Mouse (Mus musculus) G1E (cell line): ENCODE measurements around the gene Tsr2. TPM values are rescaled to one million over a fixed set of nuclear protein-coding genes. Genes with fewer than 3 reads are reported as not detected.

Experiments used
- ATAC-seq: 2 replicates; pipeline ENCODE4 v1.8.0; 2016; ENCODE audit warnings: mild to moderate bottlenecking; ENCODE audit not compliant: insufficient number of reproducible peaks, poor library complexity, low FRiP score, severe bottlenecking; ENCODE audit errors: extremely low read depth
- DNase-seq: peaks from one replicate; pipeline ENCODE4 v3.0.0; 2012; ENCODE audit warnings: low spot score
- H3K27me3 ChIP-seq: 2 replicates; pipeline ENCODE4 v1.6.1; 2012; ENCODE audit warnings: mild to moderate bottlenecking, low read length, inconsistent platforms; ENCODE audit not compliant: insufficient read depth
- H3K36me3 ChIP-seq: replicated peaks from 2 replicates; pipeline ENCODE3; 2012; ENCODE audit warnings: mild to moderate bottlenecking, inconsistent platforms
- H3K4me1 ChIP-seq: 2 replicates; pipeline ENCODE4 v1.6.1; 2012; ENCODE audit warnings: low read depth, low read length, inconsistent platforms, mixed read lengths; ENCODE audit not compliant: insufficient read depth
- H3K4me3 ChIP-seq: 2 replicates; pipeline ENCODE4 v1.5.1; 2012; ENCODE audit warnings: low read depth, mild to moderate bottlenecking, inconsistent platforms, low read length, moderate library complexity, mixed read lengths
- H3K9me3 ChIP-seq: replicated peaks from 2 replicates; pipeline ENCODE4 v1.6.1; 2012; ENCODE audit warnings: inconsistent platforms
- CTCF ChIP-seq: IDR thresholded peaks from 2 replicates; pipeline ENCODE4 v1.5.1; 2012; ENCODE audit warnings: low read depth, low read length, inconsistent platforms, mixed read lengths
- GATA1 ChIP-seq: IDR thresholded peaks from 2 replicates; pipeline ENCODE4 v1.6.1; 2012; ENCODE audit warnings: borderline replicate concordance, low read length, inconsistent platforms, mixed read lengths
- GATA2 ChIP-seq: IDR thresholded peaks from 2 replicates; pipeline ENCODE4 v1.6.1; 2012; ENCODE audit warnings: low read depth, low read length, inconsistent platforms, borderline replicate concordance
- POLR2AphosphoS5 ChIP-seq: IDR thresholded peaks from 2 replicates; pipeline ENCODE4 v1.6.1; 2012; ENCODE audit warnings: low read depth, low read length, inconsistent platforms; ENCODE audit not compliant: insufficient replicate concordance
- TAL1 ChIP-seq: conservative IDR thresholded peaks from 2 replicates; pipeline ENCODE4 v1.6.1; 2012; ENCODE audit warnings: low read depth, low read length, inconsistent platforms, mixed read lengths
- polyA plus RNA-seq: library from polyadenylated mRNA; stranded (reverse); fragments of >175 nt; gene quantifications from 2 replicates; pipeline ENCODE4 v1.2.3, GENCODE M21; 2012
- total RNA-seq, 2 experiments: library from RNA; stranded (forward) in 1 of 2; stranded (reverse) in 1 of 2; fragments of 200-1000 nt in 1 of 2; fragments of >200 nt in 1 of 2; fragmentation: Nextera tagmentation in 1 of 2; gene quantifications; 2 replicates each; pipeline ENCODE4 v1.2.3; 2014 to 2017

Tsr2 gene
- total and polyA plus RNA-seq, 3 experiments, result 11.0 to 39.5 (median 26.2) TPM

GRCm38 (mm10) chrX:151066071-151066666 lies 30.2 kb downstream of the Tsr2 start:
- DNase-seq, result no peak
- no peaks in the 10 kb centered on the region for H3K27me3 ChIP-seq
- no peak overlapping the region for H3K4me3 ChIP-seq
- H3K36me3 ChIP-seq, result no peaks in the 10 kb centered on the region
- H3K9me3 ChIP-seq, result no peaks in the 10 kb centered on the region
- H3K4me1 ChIP-seq, result peaks cover 3% of the 10 kb centered on the region; the same call in 1 of the 2 replicates
- TF ChIP-seq CTCF (no peak), TAL1 (no peak), GATA2 (no peak), POLR2AphosphoS5 (no peak), GATA1 (no peak)
- ATAC-seq, result no peak

DNA sequence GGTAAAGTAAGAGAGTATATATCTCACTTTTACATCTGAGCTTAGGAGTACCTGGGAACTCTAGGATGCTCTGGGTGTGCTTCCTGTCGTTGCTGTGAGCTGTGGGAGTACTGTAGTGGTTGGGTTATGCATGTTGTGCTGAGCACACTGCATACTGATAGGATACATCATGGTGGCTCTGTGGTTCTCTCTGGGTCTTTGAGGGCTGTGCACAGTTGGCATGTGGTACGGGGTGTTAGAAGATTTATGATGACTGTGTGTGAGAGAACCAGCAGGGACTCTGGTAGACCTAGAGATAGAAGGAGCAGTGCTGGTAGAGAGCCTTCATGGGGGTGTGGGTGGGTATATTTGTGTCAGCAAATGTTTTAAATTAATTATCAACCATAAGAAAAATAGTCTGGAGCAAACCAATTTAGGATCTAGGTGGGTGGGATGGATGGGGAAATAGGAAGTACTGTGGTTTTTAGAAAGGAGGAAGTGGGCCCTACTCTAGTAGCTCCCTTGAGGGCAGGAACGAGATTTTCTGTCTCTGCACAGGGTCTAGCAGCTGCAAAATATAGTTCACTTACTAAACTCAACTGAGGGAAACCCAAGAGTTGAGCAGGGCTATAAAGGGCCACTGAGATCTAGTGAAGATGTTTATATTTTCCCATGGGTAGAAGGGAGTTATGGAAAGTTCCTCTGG lies 34.6 kb downstream of the Tsr2 start:
- no peak for DNase-seq
- H3K4me1 ChIP-seq, result peaks cover 3% of the 10 kb centered on the region; the same call in 1 of the 2 replicates
- TF ChIP-seq CTCF, result no peak
- TF ChIP-seq GATA2, result no peak
- no peak for TF ChIP-seq POLR2AphosphoS5
- TF ChIP-seq TAL1, result no peak
- TF ChIP-seq GATA1, result no peak
- no peak for ATAC-seq
- H3K9me3 ChIP-seq, result no peaks in the 10 kb centered on the region
- no peaks in the 10 kb centered on the region for H3K36me3 ChIP-seq
- H3K27me3 ChIP-seq, result 0 out of 2 replicates have a peak, but pooled peaks cover 4% of the 10 kb centered on the region
- no peak overlapping the region for H3K4me3 ChIP-seq

GRCm38 (mm10) chrX:151059346-151059745 lies 37.0 kb downstream of the Tsr2 start:
- no peaks in the 10 kb centered on the region for H3K4me1 ChIP-seq
- no peak overlapping the region for H3K4me3 ChIP-seq
- ATAC-seq, result no peak
- H3K36me3 ChIP-seq, result no peaks in the 10 kb centered on the region
- 0 out of 2 replicates have a peak, but pooled peaks cover 4% of the 10 kb centered on the region for H3K27me3 ChIP-seq
- TF ChIP-seq GATA1, result no peak
- no peak for TF ChIP-seq GATA2
- TF ChIP-seq CTCF, result no peak
- TF ChIP-seq TAL1, result no peak
- H3K9me3 ChIP-seq, result no peaks in the 10 kb centered on the region
- no peak for DNase-seq

GRCm38 (mm10) chrX:151055559-151055958 lies 40.8 kb downstream of the Tsr2 start:
- Histone ChIP-seq H3K9me3 (no peaks in the 10 kb centered on the region), H3K4me3 (no peak overlapping the region), H3K36me3 (no peaks in the 10 kb centered on the region), H3K27me3 (0 out of 2 replicates have a peak, but pooled peaks cover 5% of the 10 kb centered on the region), H3K4me1 (no peaks in the 10 kb centered on the region)
- ATAC-seq (no peak), DNase-seq (no peak)
- no peak for TF ChIP-seq TAL1
- TF ChIP-seq POLR2AphosphoS5, result no peak
- no peak for TF ChIP-seq CTCF
- TF ChIP-seq GATA1, result no peak
- TF ChIP-seq GATA2, result no peak

DNA sequence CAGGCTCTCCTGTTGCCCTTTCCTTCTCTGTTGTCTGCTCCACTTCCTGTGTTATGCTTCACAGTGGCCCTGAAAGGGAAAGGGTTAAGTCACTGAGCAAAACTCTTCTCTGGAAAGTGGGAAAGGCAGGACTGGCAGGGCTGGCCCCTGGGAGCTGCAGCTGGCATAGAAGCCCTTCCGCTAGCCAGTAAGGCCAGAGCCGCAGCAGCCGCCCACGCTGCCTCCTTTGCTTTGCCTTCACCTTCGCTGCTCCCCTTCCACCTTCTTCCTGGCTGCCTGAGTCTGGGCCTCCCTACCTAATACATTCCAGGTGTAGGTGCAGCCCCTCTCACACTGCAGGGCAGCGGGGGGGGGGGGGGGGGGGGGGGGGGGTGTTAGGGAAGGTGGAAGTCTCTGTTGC lies 41.9 kb downstream of the Tsr2 start:
- no peak for ATAC-seq
- Histone ChIP-seq H3K4me1 (no peaks in the 10 kb centered on the region), H3K36me3 (no peaks in the 10 kb centered on the region), H3K27me3 (peaks cover 8% of the 10 kb centered on the region; the same call in 1 of the 2 replicates), H3K4me3 (no peak overlapping the region), H3K9me3 (no peaks in the 10 kb centered on the region)
- DNase-seq, result no peak
- no peak for TF ChIP-seq GATA1
- no peak for TF ChIP-seq GATA2
- TF ChIP-seq TAL1, result no peak
- no peak for TF ChIP-seq POLR2AphosphoS5
- TF ChIP-seq CTCF, result no peak

- ATAC-seq (no peak), DNase-seq (no peak)
- Histone ChIP-seq H3K9me3 (no peaks in the 10 kb centered on the region), H3K4me3 (no peak overlapping the region), H3K4me1 (no peaks in the 10 kb centered on the region), H3K36me3 (no peaks in the 10 kb centered on the region), H3K27me3 (peaks cover 5% of the 10 kb centered on the region; the same call in 1 of the 2 replicates)
- TF ChIP-seq GATA2 (no peak), POLR2AphosphoS5 (no peak), CTCF (no peak), TAL1 (no peak), GATA1 (no peak)
Measured at GRCm38 (mm10) chrX:151050337-151050736, 46.0 kb downstream of the Tsr2 start.
